Mouse (Mus musculus): Measurements from ENCODE around the gene Cd151.

DNA sequence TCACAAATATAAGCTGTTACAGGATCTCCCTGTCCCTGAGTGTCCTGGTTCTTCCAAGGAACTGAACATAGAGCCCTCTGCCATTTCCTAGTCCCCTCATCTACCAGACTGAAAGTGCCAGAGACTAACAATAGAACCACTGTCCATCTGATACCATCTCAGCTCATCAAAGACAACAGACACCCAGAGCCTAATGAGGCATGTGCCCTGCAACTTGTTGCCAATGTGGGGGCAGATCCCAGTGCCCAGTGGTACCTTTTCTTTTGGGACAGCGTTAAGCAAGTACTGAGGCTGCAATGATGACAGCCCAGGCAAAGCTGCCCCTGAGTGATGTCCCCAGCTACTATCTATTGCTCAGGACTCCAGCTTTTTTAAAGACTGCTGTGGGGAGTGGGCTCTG, 19.0 kb downstream of the Cd151 start:
- no peak for TF ChIP-seq CTCF (IDR thresholded peaks at IDR 0.05)
- no peak for TF ChIP-seq EP300 (IDR thresholded peaks at IDR 0.05)

Measured in lung, postnatal 0 days (tissue).